Mouse (Mus musculus): Measurements from ENCODE around the gene Ngrn. TPM values are rescaled to one million over a fixed set of nuclear protein-coding genes. Genes with fewer than 3 reads are reported as not detected.

Gene Ngrn
- total RNA-seq, 2 experiments from 2014 or later = 41.8 to 47.0 TPM

- no peak for DNase-seq (ENCODE audit: low spot score in 2 of 2)
Measured at GRCm38 (mm10) chr7:80299568-80299967, 38.6 kb downstream of the Ngrn start.

GRCm38 (mm10) chr7:80301522-80301921 lies 40.5 kb downstream of the Ngrn start:
- DNase-seq (ENCODE audit: low spot score in 2 of 2) = no peak

- no peak for DNase-seq (ENCODE audit: low spot score in 2 of 2)
Measured at GRCm38 (mm10) chr7:80307766-80308165, 46.8 kb downstream of the Ngrn start.

GRCm38 (mm10) chr7:80310771-80311170 lies 49.8 kb downstream of the Ngrn start:
- DNase-seq (ENCODE audit: low spot score in 2 of 2) = no peak

Other genes starting within 250 kb of the Ngrn start
- gene Zfp710, start 236.4 kb upstream of the Ngrn start, total RNA-seq (2021) = 10 to 100 TPM; 19.4 to 22.1 TPM
- gene Idh2, start 145.8 kb upstream of the Ngrn start, total RNA-seq (2021) = 10 to 100 TPM; 51.5 to 63.4 TPM
- 10 to 100 TPM; 17.7 to 18.0 TPM for gene Sema4b, start 74.4 kb upstream of the Ngrn start, total RNA-seq (2021)
- 10 to 100 TPM; 20.4 to 24.3 TPM for gene Cib1, start 28.4 kb upstream of the Ngrn start, total RNA-seq (2021)
- gene Gdpgp1, start 28.4 kb upstream of the Ngrn start, total RNA-seq (2021) = 1 to 10 TPM; 5.3 to 6.4 TPM
- gene Ttll13, start 14.8 kb upstream of the Ngrn start, total RNA-seq (2021) = 1 to 10 TPM; 1.9 to 3.0 TPM
- 10 to 100 TPM; 18.8 to 21.6 TPM for gene Vps33b, start 8.4 kb downstream of the Ngrn start, total RNA-seq (2021)
- under 1 TPM; 0.75 to 0.93 TPM for gene Prc1, start 33.2 kb downstream of the Ngrn start, total RNA-seq (2021)
- gene Rccd1, start 63.2 kb downstream of the Ngrn start, total RNA-seq (2021) = 10 to 100 TPM; 13.1 to 14.5 TPM
- gene Unc45a, start 79.8 kb downstream of the Ngrn start, total RNA-seq (2021) = 10 to 100 TPM; 38.0 to 40.4 TPM
- 10 to 100 TPM; 49.7 to 54.5 TPM for gene Hddc3, start 81.9 kb downstream of the Ngrn start, total RNA-seq (2021)
- 100 to 1,000 TPM; 147 to 153 TPM for gene Man2a2, start 110.2 kb downstream of the Ngrn start, total RNA-seq (2021)
- gene Fes, start 126.7 kb downstream of the Ngrn start, total RNA-seq (2021) = 1 to 10 TPM; 4.5 to 5.8 TPM
- gene Furin, start 144.2 kb downstream of the Ngrn start, total RNA-seq (2021) = 10 to 100 TPM; 37.1 to 39.9 TPM

Data from left cerebral cortex, adult 18-20 months (tissue).